Mouse (Mus musculus) lung, postnatal 0 days (tissue): ENCODE data around the gene H2-T23. TPM values are rescaled to one million over a fixed set of nuclear protein-coding genes. Genes with fewer than 3 reads are reported as not detected.

Experiments
- ATAC-seq: fragments of 200-750 bp; cut with Nextera tagmentation; 2 replicates; pipeline ENCODE4 v1.8.0; 2017; ENCODE audit warnings: moderate library complexity
- DNase-seq: peaks from one replicate; pipeline ENCODE4 v3.0.0-alpha.2; 2016; ENCODE audit warnings: low spot score
- H3K27ac ChIP-seq: fragments of 300-500 bp; sonication (generic); 2 replicates; pipeline ENCODE4 v1.5.1; 2014; ENCODE audit warnings: antibody characterized with exemption, mild to moderate bottlenecking, low read length, mixed read lengths
- H3K27me3 ChIP-seq: fragments of 300-500 bp; sonication (generic); replicated peaks from 2 replicates; pipeline ENCODE4 v1.6.1; 2014; ENCODE audit warnings: low read length, mixed read lengths; ENCODE audit not compliant: insufficient read depth
- H3K36me3 ChIP-seq: fragments of 300-500 bp; sonication (generic); 2 replicates; pipeline ENCODE4 v1.6.1; 2014; ENCODE audit warnings: low read length, mixed read lengths; ENCODE audit not compliant: insufficient read depth
- H3K4me1 ChIP-seq: fragments of 300-500 bp; sonication (generic); 2 replicates; pipeline ENCODE4 v1.6.1; 2014; ENCODE audit warnings: antibody characterized with exemption, low read depth, low read length, mixed read lengths; ENCODE audit not compliant: insufficient read depth
- H3K4me2 ChIP-seq: fragments of 300-500 bp; sonication (generic); replicated peaks from 2 replicates; pipeline ENCODE4 v1.6.1; 2014; ENCODE audit warnings: low read depth, mild to moderate bottlenecking, low read length, moderate library complexity, mixed read lengths
- H3K4me3 ChIP-seq: fragments of 300-500 bp; sonication (generic); 2 replicates; pipeline ENCODE4 v1.5.1; 2014; ENCODE audit warnings: low read depth, low read length
- H3K9ac ChIP-seq: fragments of 300-500 bp; sonication (generic); replicated peaks from 2 replicates; pipeline ENCODE4 v1.6.1; 2014; ENCODE audit warnings: low read depth, mild to moderate bottlenecking
- H3K9me3 ChIP-seq: fragments of 300-500 bp; sonication (generic); 2 replicates; pipeline ENCODE4 v1.6.1; 2016; ENCODE audit warnings: low read length, mixed read lengths
- CTCF ChIP-seq: IDR thresholded peaks from 2 replicates; pipeline ENCODE4 v1.5.1; 2016; ENCODE audit warnings: antibody characterized with exemption, mild to moderate bottlenecking
- EP300 ChIP-seq: IDR thresholded peaks from 2 replicates; pipeline ENCODE4 v1.6.1; 2016; ENCODE audit warnings: antibody characterized with exemption, mild to moderate bottlenecking, control low read depth
- WGBS: fragments of 180-500 bp; shearing (Covaris S2); extraction: QIAGEN DNeasy Blood & Tissue Kit; methylation state at CpG from one replicate; pipeline ENCODE4 v1.1.7; 2014; 5-methylcytosine and 5-hydroxymethylcytosine counted together
- polyA plus RNA-seq: library from polyadenylated mRNA; unstranded; fragments of >200 nt; fragmentation: Nextera tagmentation; extraction: Ambion mirVana; gene quantifications from 2 replicates; pipeline ENCODE4 v1.2.1, GENCODE M21; 2015

The H2-T23 gene
- polyA plus RNA-seq, 1 experiment from 2014 or later = 50.4 TPM

- 52% methylated on average over 12 of the region's 12 CpGs for WGBS
- ATAC-seq = no peak
- H3K27me3 ChIP-seq = no peaks in the 10 kb centered on the region
- no peak overlapping the region; the same call in 1 of the 2 replicates for H3K4me2 ChIP-seq
- TF ChIP-seq CTCF (no peak), EP300 (no peak)
- no peaks in the 10 kb centered on the region for H3K9me3 ChIP-seq
- no peaks in the 10 kb centered on the region for H3K36me3 ChIP-seq
- H3K4me3 ChIP-seq = no peak overlapping the region
- no peak overlapping the region for H3K27ac ChIP-seq
- no peaks in the 10 kb centered on the region for H3K4me1 ChIP-seq
- DNase-seq = peak; percentile 56
- H3K9ac ChIP-seq = no peak overlapping the region
These were observed 34.7 kb downstream of the H2-T23 start for GRCm38 (mm10) chr17:35997713-35998510.

DNA sequence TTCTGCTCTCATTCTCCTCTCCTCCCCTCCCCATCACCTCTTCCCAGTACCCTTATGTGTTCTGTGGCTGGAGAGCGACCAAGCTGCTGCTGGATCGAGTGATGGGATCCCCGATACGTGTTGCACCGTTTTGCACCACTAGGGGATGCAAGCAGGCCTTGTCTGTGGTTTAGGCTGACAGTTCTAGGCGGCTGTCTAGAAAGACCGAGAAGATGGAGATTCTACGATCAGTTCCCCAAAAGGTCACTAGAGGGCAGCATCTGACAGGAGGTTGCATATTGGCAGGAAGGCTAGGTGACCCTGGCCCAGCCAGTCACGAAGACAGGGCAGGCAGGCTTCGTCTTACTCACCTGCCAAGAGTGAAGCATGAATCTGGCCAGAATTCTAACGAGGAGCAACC lies 35.7 kb downstream of the H2-T23 start:
- Histone ChIP-seq H3K4me1 (no peaks in the 10 kb centered on the region), H3K27ac (no peak overlapping the region), H3K4me2 (no peak overlapping the region), H3K4me3 (no peak overlapping the region), H3K36me3 (no peaks in the 10 kb centered on the region), H3K27me3 (no peaks in the 10 kb centered on the region), H3K9ac (no peak overlapping the region), H3K9me3 (no peaks in the 10 kb centered on the region)
- TF ChIP-seq CTCF (peak; percentile 100), EP300 (no peak)
- peak; percentile 60 for ATAC-seq
- WGBS = under 1% methylated on average over 11 of the region's 11 CpGs
- peak; percentile 96 for DNase-seq

DNA sequence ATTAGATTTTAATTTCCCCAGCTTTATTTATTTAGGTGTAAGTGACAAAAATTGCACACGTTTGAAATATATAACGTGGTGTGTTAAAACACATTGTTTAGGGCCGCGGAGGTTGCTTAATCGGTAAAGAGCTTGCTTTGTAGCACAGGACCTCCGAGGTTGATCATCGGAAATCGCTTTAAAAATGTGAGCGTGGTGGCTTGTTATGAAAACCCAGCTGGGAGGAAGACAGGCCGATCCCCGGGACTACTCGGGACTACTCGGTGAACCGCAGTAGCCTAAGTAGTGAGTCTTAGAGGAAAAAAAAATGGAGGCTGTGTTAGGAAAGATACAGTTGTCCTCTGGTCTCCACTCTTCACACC lies 37.8 kb downstream of the H2-T23 start:
- no peak for ATAC-seq
- no peaks in the 10 kb centered on the region for H3K4me1 ChIP-seq
- H3K9me3 ChIP-seq = no peaks in the 10 kb centered on the region
- no peak for TF ChIP-seq CTCF
- TF ChIP-seq EP300 = no peak
- peak overlapping the region; percentile 48 for H3K9ac ChIP-seq
- H3K27ac ChIP-seq = peak overlapping the region; percentile 17
- no peaks in the 10 kb centered on the region for H3K36me3 ChIP-seq
- peak overlapping the region; percentile 44 for H3K4me3 ChIP-seq
- peak; percentile 30 for DNase-seq
- peak overlapping the region; percentile 64 for H3K4me2 ChIP-seq
- 3% methylated on average over 14 of the region's 14 CpGs for WGBS
- H3K27me3 ChIP-seq = no peaks in the 10 kb centered on the region

DNA sequence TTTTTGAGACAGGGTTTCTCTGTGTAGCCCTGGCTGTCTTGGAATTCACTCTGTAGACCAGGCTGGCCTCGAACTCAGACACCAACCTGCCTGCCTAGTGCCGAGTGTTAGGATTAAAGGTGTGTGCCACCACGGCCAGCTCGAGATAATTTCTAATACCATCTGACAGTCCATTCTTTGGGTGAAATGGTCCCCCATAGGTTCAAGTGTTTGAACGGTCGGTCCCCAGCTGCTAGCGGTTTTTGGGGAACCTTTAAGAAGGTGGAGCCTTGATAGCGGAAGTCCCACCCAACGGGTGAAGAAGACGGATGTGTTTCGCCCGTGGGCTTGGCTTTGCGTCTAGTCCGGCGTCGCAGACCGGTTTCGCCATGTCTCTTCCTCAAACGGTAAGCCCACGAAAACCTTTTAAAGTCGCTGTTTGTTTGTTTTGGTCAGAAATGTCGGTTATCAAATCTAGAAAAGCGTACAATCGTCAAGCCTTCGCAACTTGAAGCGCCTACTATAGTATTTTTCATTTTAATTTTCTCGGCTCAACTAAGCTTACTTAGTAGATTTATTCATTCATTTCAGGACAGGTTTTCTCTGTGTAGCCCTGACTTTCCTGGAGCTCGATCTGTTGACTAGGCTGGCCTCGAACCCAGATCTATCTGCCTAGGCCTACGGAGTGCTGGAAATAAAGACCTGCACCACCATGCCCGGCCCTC lies 38.3 kb downstream of the H2-T23 start:
- TF ChIP-seq CTCF = no peak
- TF ChIP-seq EP300 = no peak
- H3K9me3 ChIP-seq = no peaks in the 10 kb centered on the region
- peak overlapping the region; percentile 48 for H3K9ac ChIP-seq
- no peaks in the 10 kb centered on the region for H3K4me1 ChIP-seq
- WGBS = 4% methylated on average over 31 of the region's 31 CpGs
- peak overlapping the region; percentile 64 for H3K4me2 ChIP-seq
- H3K27me3 ChIP-seq = no peaks in the 10 kb centered on the region
- DNase-seq = peak; percentile 95
- H3K27ac ChIP-seq = peak overlapping the region; percentile 17
- peak; percentile 74 for ATAC-seq
- peaks cover under 1% of the 10 kb centered on the region; the same call in 1 of the 2 replicates for H3K36me3 ChIP-seq
- peak overlapping the region; percentile 44 for H3K4me3 ChIP-seq

DNA sequence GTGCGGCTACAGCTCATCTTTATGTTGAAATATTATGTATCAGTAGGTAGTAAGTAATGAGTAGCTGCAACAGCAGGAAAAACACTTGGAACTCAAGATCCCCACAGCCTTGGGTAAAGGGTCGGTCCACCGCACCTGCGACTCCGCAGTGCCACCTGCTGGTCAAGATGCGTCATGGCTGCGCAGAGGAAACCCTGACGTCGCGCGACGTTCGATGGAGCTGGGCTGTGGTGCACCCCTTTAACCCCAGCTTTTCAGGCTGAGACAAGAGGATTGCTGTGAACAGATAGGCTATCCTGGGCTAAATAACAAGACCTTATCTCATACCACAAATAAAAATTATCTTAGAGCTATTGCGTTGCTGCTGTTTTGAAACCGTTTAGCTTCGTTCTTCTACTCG lies 39.0 kb downstream of the H2-T23 start:
- ATAC-seq = peak; percentile 78

GRCm38 (mm10) chr17:35991781-35992180 lies 40.9 kb downstream of the H2-T23 start:
- Histone ChIP-seq H3K9me3 (no peaks in the 10 kb centered on the region), H3K4me1 (no peaks in the 10 kb centered on the region), H3K27me3 (no peaks in the 10 kb centered on the region), H3K4me2 (no peak overlapping the region), H3K36me3 (peaks cover 20% of the 10 kb centered on the region; the same call in 1 of the 2 replicates), H3K9ac (no peak overlapping the region), H3K27ac (no peak overlapping the region), H3K4me3 (no peak overlapping the region)
- DNase-seq (peak; percentile 77), ATAC-seq (peak; percentile 47)
- 16% methylated on average over 10 of the region's 10 CpGs for WGBS
- TF ChIP-seq CTCF (no peak), EP300 (no peak)

More for the DNA sequence above, 39.0 kb downstream of the H2-T23 start:
- Histone ChIP-seq H3K9me3 (no peaks in the 10 kb centered on the region), H3K27ac (no peak overlapping the region), H3K4me1 (no peaks in the 10 kb centered on the region), H3K27me3 (no peaks in the 10 kb centered on the region), H3K4me3 (no peak overlapping the region; the same call in 1 of the 2 replicates), H3K9ac (no peak overlapping the region), H3K36me3 (peaks cover 7% of the 10 kb centered on the region; the same call in 1 of the 2 replicates), H3K4me2 (peak overlapping the region; percentile 64; the same call in 1 of the 2 replicates)
- TF ChIP-seq CTCF (peak; percentile 100), EP300 (no peak)
- 4% methylated on average over 17 of the region's 17 CpGs for WGBS
- DNase-seq = peak; percentile 91
